Mouse (Mus musculus) limb, embryonic 14.5 days (tissue): ENCODE measurements around the gene Lztfl1. TPM values are rescaled to one million over a fixed set of nuclear protein-coding genes. Genes with fewer than 3 reads are reported as not detected.

ENCODE experiments used
- ATAC-seq: fragments of 200-750 bp; cut with Nextera tagmentation; 2 replicates; pipeline ENCODE4 v1.8.0; 2017; ENCODE audit warnings: low read depth, moderate number of reproducible peaks, moderate TSS enrichment; ENCODE audit not compliant: low FRiP score
- DNase-seq: peaks from one replicate; pipeline ENCODE4 v3.0.0-alpha.2; 2015; ENCODE audit warnings: low spot score
- H3K27ac ChIP-seq: fragments of 300-500 bp; sonication (generic); replicated peaks from 2 replicates; pipeline ENCODE4 v1.5.1; 2014; ENCODE audit warnings: low read depth, mild to moderate bottlenecking, low read length, moderate library complexity, mixed read lengths
- H3K27me3 ChIP-seq: fragments of 300-500 bp; sonication (generic); 2 replicates; pipeline ENCODE4 v1.6.1; 2014; ENCODE audit warnings: low read length, mixed read lengths; ENCODE audit not compliant: control insufficient read depth, insufficient read depth
- H3K36me3 ChIP-seq: fragments of 300-500 bp; sonication (generic); 2 replicates; pipeline ENCODE4 v1.6.1; 2014; ENCODE audit warnings: mild to moderate bottlenecking, low read length, moderate library complexity, mixed read lengths; ENCODE audit not compliant: control insufficient read depth, insufficient read depth
- H3K4me1 ChIP-seq: fragments of 300-500 bp; sonication (generic); 2 replicates; pipeline ENCODE4 v1.6.1; 2014; ENCODE audit warnings: antibody characterized with exemption, low read length, mixed read lengths; ENCODE audit not compliant: control insufficient read depth, insufficient read depth
- H3K4me2 ChIP-seq: fragments of 300-500 bp; sonication (generic); replicated peaks from 2 replicates; pipeline ENCODE4 v1.6.1; 2014; ENCODE audit warnings: low read depth, mild to moderate bottlenecking, low read length, moderate library complexity; ENCODE audit not compliant: severe bottlenecking
- H3K4me3 ChIP-seq: fragments of 300-500 bp; sonication (generic); replicated peaks from 2 replicates; pipeline ENCODE4 v1.5.1; 2014; ENCODE audit warnings: low read length
- H3K9ac ChIP-seq: fragments of 300-500 bp; sonication (generic); 2 replicates; pipeline ENCODE4 v1.6.1; 2014; ENCODE audit warnings: mild to moderate bottlenecking, low read depth, low read length, moderate library complexity; ENCODE audit not compliant: severe bottlenecking
- H3K9me3 ChIP-seq: fragments of 300-500 bp; sonication (generic); 2 replicates; pipeline ENCODE4 v1.6.1; 2016; ENCODE audit warnings: low read length; ENCODE audit not compliant: control insufficient read depth
- POLR2A ChIP-seq: fragments of 200-500 bp; IDR thresholded peaks from 2 replicates; pipeline ENCODE4 v1.8.0; 2012; ENCODE audit warnings: inconsistent platforms, mild to moderate bottlenecking, moderate library complexity, borderline replicate concordance; ENCODE audit not compliant: insufficient read depth, insufficient read length; ENCODE audit errors: extremely low read depth
- WGBS: fragments of 180-500 bp; shearing (Covaris S2); extraction: QIAGEN DNeasy Blood & Tissue Kit; methylation state at CpG from one replicate; pipeline ENCODE4 v1.1.7; 2014; 5-methylcytosine and 5-hydroxymethylcytosine counted together
- polyA plus RNA-seq, 2 experiments: library from polyadenylated mRNA; depleted of rRNA in 1 of 2; stranded (reverse) in 1 of 2; unstranded in 1 of 2; fragments of >200 nt; fragmentation: Nextera tagmentation in 1 of 2; extraction: Ambion mirVana in 1 of 2; gene quantifications; 2 replicates each; pipeline versions ENCODE4 v1.2.1 to v1.2.3; 2012 to 2014

Lztfl1 gene
- polyA plus RNA-seq, 2 experiments = 33.6 to 74.3 TPM

DNA sequence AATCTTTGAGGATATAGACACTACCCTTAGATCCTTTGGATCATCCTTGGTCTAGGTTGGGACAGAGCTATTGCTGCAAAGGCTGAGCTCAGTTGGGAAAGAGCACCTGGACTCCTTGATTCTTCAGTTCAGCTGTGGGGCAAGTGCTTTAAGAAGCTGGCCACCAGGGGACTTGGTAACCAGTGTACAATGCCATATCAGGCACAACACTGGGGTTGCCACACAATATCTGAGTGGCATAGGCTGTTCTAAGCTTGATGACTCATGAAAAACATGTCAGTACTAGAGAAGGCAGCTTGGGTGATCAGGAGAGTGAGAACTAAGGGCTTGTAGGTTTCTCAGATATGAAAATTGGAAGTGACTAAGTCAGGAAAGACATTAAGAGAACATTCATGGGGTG, 58.5 kb downstream of the Lztfl1 start:
- no peaks in the 10 kb centered on the region for H3K9me3 ChIP-seq
- no peak overlapping the region for H3K4me3 ChIP-seq
- DNase-seq (no peak), ATAC-seq (no peak)
- H3K4me2 ChIP-seq = no peak overlapping the region
- no peaks in the 10 kb centered on the region for H3K4me1 ChIP-seq
- no peaks in the 10 kb centered on the region for H3K27me3 ChIP-seq
- no peak for TF ChIP-seq POLR2A
- no peak overlapping the region for H3K9ac ChIP-seq
- H3K36me3 ChIP-seq = no peaks in the 10 kb centered on the region
- no peak overlapping the region for H3K27ac ChIP-seq

GRCm38 (mm10) chr9:123657457-123657856, 60.0 kb downstream of the Lztfl1 start:
- Histone ChIP-seq H3K9me3 (no peaks in the 10 kb centered on the region), H3K27ac (no peak overlapping the region), H3K36me3 (no peaks in the 10 kb centered on the region), H3K4me2 (no peak overlapping the region), H3K4me1 (no peaks in the 10 kb centered on the region), H3K27me3 (no peaks in the 10 kb centered on the region), H3K9ac (no peak overlapping the region), H3K4me3 (no peak overlapping the region)
- 87% methylated on average over 3 of the region's 3 CpGs for WGBS
- ATAC-seq (no peak), DNase-seq (no peak)
- no peak for TF ChIP-seq POLR2A

DNA sequence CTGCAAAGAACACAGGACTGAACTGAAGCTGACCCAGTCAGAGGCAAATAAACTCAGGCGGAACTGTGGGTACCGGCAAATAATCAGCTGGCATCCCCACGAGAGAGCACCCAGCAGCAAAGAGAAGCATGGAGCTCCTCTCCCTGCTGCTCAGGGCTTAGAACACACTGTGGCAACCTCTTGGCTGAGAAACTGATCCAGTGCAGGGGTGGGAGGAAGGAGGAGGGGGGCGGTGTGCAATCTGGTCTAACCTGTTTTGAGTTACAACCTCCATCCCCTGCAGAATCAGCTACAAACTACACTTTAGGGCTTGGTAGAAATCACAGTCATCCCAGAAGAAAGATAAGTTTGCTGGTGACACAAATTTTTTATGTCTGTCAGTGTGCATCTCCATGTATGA, 66.1 kb downstream of the Lztfl1 start:
- peak; percentile 7 for DNase-seq
- 34% methylated on average over 4 of the region's 4 CpGs for WGBS
- no peak for ATAC-seq

GRCm38 (mm10) chr9:123649785-123650511, 67.5 kb downstream of the Lztfl1 start:
- TF ChIP-seq POLR2A = no peak
- no peak overlapping the region for H3K4me2 ChIP-seq
- no peak for ATAC-seq
- H3K9ac ChIP-seq = no peak overlapping the region
- no peak overlapping the region for H3K4me3 ChIP-seq
- no peak overlapping the region for H3K27ac ChIP-seq
- no peak for DNase-seq
- no peaks in the 10 kb centered on the region for H3K4me1 ChIP-seq
- H3K9me3 ChIP-seq = no peaks in the 10 kb centered on the region
- no peaks in the 10 kb centered on the region for H3K36me3 ChIP-seq
- no peaks in the 10 kb centered on the region for H3K27me3 ChIP-seq
- 90% methylated on average over 2 of the region's 2 CpGs for WGBS

More for the DNA sequence above, 66.1 kb downstream of the Lztfl1 start:
- Histone ChIP-seq H3K4me1 (no peaks in the 10 kb centered on the region), H3K4me2 (no peak overlapping the region), H3K27ac (no peak overlapping the region), H3K9ac (no peak overlapping the region), H3K36me3 (no peaks in the 10 kb centered on the region), H3K27me3 (no peaks in the 10 kb centered on the region), H3K9me3 (no peaks in the 10 kb centered on the region), H3K4me3 (no peak overlapping the region)
- no peak for TF ChIP-seq POLR2A

Other genes with a start within 250 kb of the Lztfl1 start
- 32.5 and 41.1 TPM in 2 replicates for gene Limd1, start 239.0 kb downstream of the Lztfl1 start, polyA plus RNA-seq (2012; rRNA removed)
- gene Limd1, start 239.0 kb downstream of the Lztfl1 start, polyA plus RNA-seq (2014; fragmentation: Nextera tagmentation; extraction: Ambion mirVana) = 58.4 and 63.1 TPM in 2 replicates
- gene Sacm1l, start 187.9 kb downstream of the Lztfl1 start, polyA plus RNA-seq (2012; rRNA removed) = 23.5 and 25.2 TPM in 2 replicates
- gene Sacm1l, start 187.9 kb downstream of the Lztfl1 start, polyA plus RNA-seq (2014; fragmentation: Nextera tagmentation; extraction: Ambion mirVana) = 49.6 and 50.2 TPM in 2 replicates
- gene Slc6a20b, start 85.1 kb downstream of the Lztfl1 start, polyA plus RNA-seq (2012; rRNA removed) = 0.01 and 0.03 TPM in 2 replicates
- 0.18 and 0.19 TPM in 2 replicates for gene Slc6a20b, start 85.1 kb downstream of the Lztfl1 start, polyA plus RNA-seq (2014; fragmentation: Nextera tagmentation; extraction: Ambion mirVana)
- gene Ccr9, start 39.3 kb downstream of the Lztfl1 start, polyA plus RNA-seq (2012; rRNA removed) = 0.09 and 0.13 TPM in 2 replicates
- gene Ccr9, start 39.3 kb downstream of the Lztfl1 start, polyA plus RNA-seq (2014; fragmentation: Nextera tagmentation; extraction: Ambion mirVana) = 0.17 and 0.30 TPM in 2 replicates
- gene Slc6a20a, start 38.8 kb downstream of the Lztfl1 start, polyA plus RNA-seq (2012; rRNA removed) = 0.06 and 0.10 TPM in 2 replicates
- gene Slc6a20a, start 38.8 kb downstream of the Lztfl1 start, polyA plus RNA-seq (2014; fragmentation: Nextera tagmentation; extraction: Ambion mirVana) = 0.14 TPM in 1 of 2 replicates, not detected in the other
- gene Cxcr6, start 88.8 kb upstream of the Lztfl1 start, polyA plus RNA-seq (2012; rRNA removed) = 0.09 and 0.10 TPM in 2 replicates
- gene Cxcr6, start 88.8 kb upstream of the Lztfl1 start, polyA plus RNA-seq (2014; fragmentation: Nextera tagmentation; extraction: Ambion mirVana) = 0.44 and 0.70 TPM in 2 replicates
- 10.7 TPM in 2 replicates for gene Fyco1, start 134.2 kb upstream of the Lztfl1 start, polyA plus RNA-seq (2012; rRNA removed)
- gene Fyco1, start 134.2 kb upstream of the Lztfl1 start, polyA plus RNA-seq (2014; fragmentation: Nextera tagmentation; extraction: Ambion mirVana) = 12.6 and 14.1 TPM in 2 replicates
- gene Xcr1, start 144.3 kb upstream of the Lztfl1 start, polyA plus RNA-seq (2012; rRNA removed) = 0.01 TPM in 1 of 2 replicates, not detected in the other
- gene Xcr1, start 144.3 kb upstream of the Lztfl1 start, polyA plus RNA-seq (2014; fragmentation: Nextera tagmentation; extraction: Ambion mirVana) = not detected in 2 replicates